Mouse (Mus musculus) heart, adult 8-10 months (tissue): Measurements from ENCODE around the gene Fxyd7. TPM values are rescaled to one million over a fixed set of nuclear protein-coding genes. Genes with fewer than 3 reads are reported as not detected.

Source experiments
- DNase-seq: peaks from one replicate; pipeline ENCODE4 v3.0.0; 2022; ENCODE audit warnings: low spot score
- microRNA-seq: library from miRNA; unstranded; fragments of <30 nt; microRNA quantifications from one replicate; pipeline ENCODE4 v1.2.0, GENCODE M21; 2022
- total RNA-seq, 4 experiments: library from RNA; stranded (reverse); gene quantifications; 2 replicates each; pipeline ENCODE4 v1.2.4; 2022

The Fxyd7 gene
- total RNA-seq, 4 experiments from 2014 or later = 0.49 to 1.5 (median 1.1) TPM

- DNase-seq = no peak
These were observed 38.3 kb downstream of the Fxyd7 start for GRCm38 (mm10) chr7:31012971-31013370.

GRCm38 (mm10) chr7:31008889-31009288, 42.4 kb downstream of the Fxyd7 start:
- no peak for DNase-seq

- DNase-seq = no peak
These were observed 43.1 kb downstream of the Fxyd7 start for GRCm38 (mm10) chr7:31008175-31008574.

GRCm38 (mm10) chr7:31007775-31008174, 43.5 kb downstream of the Fxyd7 start:
- no peak for DNase-seq

- peak; percentile 35 for DNase-seq
These were observed 48.6 kb downstream of the Fxyd7 start for GRCm38 (mm10) chr7:31002650-31003049.

GRCm38 (mm10) chr7:31000505-31001020, 50.7 kb downstream of the Fxyd7 start:
- peak; percentile 76 for DNase-seq

- no peak for DNase-seq
These were observed 54.8 kb downstream of the Fxyd7 start for GRCm38 (mm10) chr7:30996491-30996890.

GRCm38 (mm10) chr7:30993986-30994385, 57.3 kb downstream of the Fxyd7 start:
- no peak for DNase-seq

Small RNA genes lying within 50 kb of the gene (microRNA-seq; reads per million reads assigned to microRNA genes)
- gene Mir7050 = not detected

Other genes with a start within 250 kb of the Fxyd7 start
- gene Ffar2, start 227.7 kb downstream of the Fxyd7 start, total RNA-seq = under 1 TPM in 2 of 4 experiments, not detected in 2; 0.25 to 0.46 TPM
- gene Ffar3, start 195.3 kb downstream of the Fxyd7 start, total RNA-seq = not detected
- gene Ffar1, start 189.9 kb downstream of the Fxyd7 start, total RNA-seq = not detected
- 1 to 10 TPM in 1 of 4 experiments, under 1 TPM in 3; 0.52 to 1.0 (median 0.71) TPM for gene Cd22, start 171.1 kb downstream of the Fxyd7 start, total RNA-seq
- gene Mag, start 136.6 kb downstream of the Fxyd7 start, total RNA-seq = not detected
- gene Hamp2, start 126.8 kb downstream of the Fxyd7 start, total RNA-seq = 1 to 10 TPM; 3.6 to 9.2 (median 5.7) TPM
- gene Hamp, start 107.4 kb downstream of the Fxyd7 start, total RNA-seq = 10 to 100 TPM in 3 of 4 experiments, 1 to 10 TPM in 1; 9.3 to 31.5 (median 13.6) TPM
- 100 to 1,000 TPM; 102 to 121 (median 107) TPM for gene Usf2, start 94.7 kb downstream of the Fxyd7 start, total RNA-seq
- 1 to 10 TPM; 2.6 to 3.8 (median 3.1) TPM for gene Lsr, start 78.0 kb downstream of the Fxyd7 start, total RNA-seq
- under 1 TPM in 2 of 4 experiments, not detected in 2; 0.25 TPM for gene Fam187b, start 77.7 kb downstream of the Fxyd7 start, total RNA-seq
- gene Fxyd5, start 9.0 kb downstream of the Fxyd7 start, total RNA-seq = 10 to 100 TPM; 22.7 to 35.0 (median 28.4) TPM
- 1,000 to 10,000 TPM in 2 of 4 experiments, 100 to 1,000 TPM in 2; 843 to 1,156 (median 1,037) TPM for gene Fxyd1, start 5.7 kb upstream of the Fxyd7 start, total RNA-seq
- gene Lgi4, start 7.9 kb upstream of the Fxyd7 start, total RNA-seq = 1 to 10 TPM; 2.6 to 3.8 (median 3.4) TPM
- 1 to 10 TPM in 2 of 4 experiments, under 1 TPM in 2; 0.71 to 4.8 (median 1.6) TPM for gene Fxyd3, start 25.2 kb upstream of the Fxyd7 start, total RNA-seq
- gene Hpn, start 63.8 kb upstream of the Fxyd7 start, total RNA-seq = 1 to 10 TPM; 2.2 to 3.7 (median 2.6) TPM
- gene Scn1b, start 75.5 kb upstream of the Fxyd7 start, total RNA-seq = 10 to 100 TPM; 36.1 to 54.8 (median 38.3) TPM
- 10 to 100 TPM; 26.6 to 42.2 (median 33.0) TPM for gene Gramd1a, start 104.4 kb upstream of the Fxyd7 start, total RNA-seq
- not detected for gene Scgb2b2, start 239.0 kb upstream of the Fxyd7 start, total RNA-seq
- not detected for gene Scgb1b2, start 240.4 kb upstream of the Fxyd7 start, total RNA-seq